8 mouse cellular contexts compared by ENCODE assay signal in genomic region chr2:32895606-32896106, GRCm38 (mm10). TPM values are rescaled to one million over a fixed set of nuclear protein-coding genes. Genes with fewer than 3 reads are reported as not detected.
DNase-seq lines count a peak whose midpoint lies in the region; ATAC-seq and TF ChIP-seq lines count a peak whose summit lies in the region.

No protein-coding gene starts in this region.

- 44% methylated on average over 8 of the region's 8 CpGs for WGBS in forebrain, embryonic 12.5 days
- WGBS in neural tube, embryonic 14.5 days, result 27% methylated on average over 6 of the region's 8 CpGs

- no peaks in the 10 kb centered on the region for H3K36me3 ChIP-seq in forebrain, embryonic 12.5 days (replicated peaks)
- H3K36me3 ChIP-seq in neural tube, embryonic 14.5 days (ENCODE audit: control insufficient read depth, insufficient read depth, low read length), result no peaks in the 10 kb centered on the region

- no peaks in the 10 kb centered on the region for H3K27me3 ChIP-seq in forebrain, embryonic 12.5 days
- no peaks in the 10 kb centered on the region for H3K27me3 ChIP-seq in neural tube, embryonic 14.5 days (ENCODE audit: control insufficient read depth, insufficient read depth, low read length)

- H3K27ac ChIP-seq in layer of hippocampus, adult 2 months, result peak overlapping the region; percentile 90
- peak overlapping the region; percentile 14 for H3K27ac ChIP-seq in forebrain, embryonic 12.5 days
- H3K27ac ChIP-seq in neural tube, embryonic 14.5 days (ENCODE audit: low read depth, low read length), result peak overlapping the region; percentile 13; the same call in 1 of the 2 replicates

- TF ChIP-seq CTCF in layer of hippocampus, adult 2 months (conservative IDR thresholded peaks at IDR 0.05), result no peak

- peak in 1 of 2 experiments; percentile 43 for DNase-seq in layer of hippocampus, adult 2 months (ENCODE audit: low spot score in 2 of 2)
- no peak for DNase-seq in layer of hippocampus, adult 9-11 months
- peak; percentile 61 to 69 for DNase-seq in kidney, postnatal 36 days
- DNase-seq in adrenal gland, adult 18-20 months (ENCODE audit: low spot score in 2 of 2), result no peak
- no peak for DNase-seq in embryo, embryonic 10 days (ENCODE audit: low spot score)
- DNase-seq in spleen, postnatal 10 days (ENCODE audit: low spot score in 2 of 2), result no peak

- H3K4me1 ChIP-seq in forebrain, embryonic 12.5 days, result peaks cover 25% of the 10 kb centered on the region
- peaks cover 27% of the 10 kb centered on the region for H3K4me1 ChIP-seq in neural tube, embryonic 14.5 days (ENCODE audit: control insufficient read depth, insufficient read depth, low read length)

- H3K4me3 ChIP-seq in layer of hippocampus, adult 2 months, result no peak overlapping the region; the same call in 1 of the 2 replicates
- no peak overlapping the region for H3K4me3 ChIP-seq in forebrain, embryonic 12.5 days (replicated peaks)
- H3K4me3 ChIP-seq in neural tube, embryonic 14.5 days (ENCODE audit: low read depth, low read length), result no peak overlapping the region

- no peak overlapping the region for H3K4me2 ChIP-seq in forebrain, embryonic 12.5 days
- no peak overlapping the region for H3K4me2 ChIP-seq in neural tube, embryonic 14.5 days (ENCODE audit: low read depth, low read length)

- no peak overlapping the region for H3K9ac ChIP-seq in forebrain, embryonic 12.5 days
- H3K9ac ChIP-seq in neural tube, embryonic 14.5 days (replicated peaks; ENCODE audit: low read depth, low read length), result no peak overlapping the region

- H3K9me3 ChIP-seq in forebrain, embryonic 12.5 days, result no peaks in the 10 kb centered on the region
- H3K9me3 ChIP-seq in neural tube, embryonic 14.5 days (ENCODE audit: control insufficient read depth, low read length), result no peaks in the 10 kb centered on the region

- ATAC-seq in forebrain, embryonic 12.5 days (ENCODE audit: low FRiP score), result 0 out of 2 replicates have a peak, but pooled peaks have one; percentile 17
- peak; percentile 66; the same call in 1 of the 2 replicates for ATAC-seq in neural tube, embryonic 14.5 days (ENCODE audit: low read depth)

RNA-seq across cellular contexts. Expression of gene Fam129b, which starts 19.7 kb away (rescaled TPM):
- 10 to 100 TPM; 14.5 to 14.9 TPM for total RNA-seq in layer of hippocampus, adult 2 months (2021)
- polyA plus RNA-seq in forebrain, embryonic 12.5 days (2016; fragmentation: Nextera tagmentation; extraction: Ambion mirVana), result 24.6 and 27.3 TPM in 2 replicates
- 11.8 and 18.3 TPM in 2 replicates for polyA plus RNA-seq in neural tube, embryonic 14.5 days (2014; fragmentation: Nextera tagmentation; extraction: Ambion mirVana)
- total RNA-seq in adrenal gland, adult 18-20 months (2021), result 10 to 100 TPM; 19.1 to 32.7 TPM

RNA-seq across cellular contexts. Expression of gene Stxbp1, which starts 48.6 kb away (rescaled TPM):
- 100 to 1,000 TPM; 550 to 603 TPM for total RNA-seq in layer of hippocampus, adult 2 months (2021)
- polyA plus RNA-seq in forebrain, embryonic 12.5 days (2016; fragmentation: Nextera tagmentation; extraction: Ambion mirVana), result 68.5 and 73.5 TPM in 2 replicates
- polyA plus RNA-seq in neural tube, embryonic 14.5 days (2014; fragmentation: Nextera tagmentation; extraction: Ambion mirVana), result 290 and 312 TPM in 2 replicates
- 10 to 100 TPM; 22.1 to 36.6 TPM for total RNA-seq in adrenal gland, adult 18-20 months (2021)

Comparison
In these comparisons a context has a peak if more than half of its experiments do, and no peak if none do; other contexts are left out.
1. DNase-seq: peak in kidney, postnatal 36 days (2 of 2); none in layer of hippocampus, adult 9-11 months (single experiment), adrenal gland, adult 18-20 months (0 of 2), embryo, embryonic 10 days (single experiment) and spleen, postnatal 10 days (0 of 2).
2. H3K27ac ChIP-seq: peak in every context shown above with its lines; median percentile 90 in layer of hippocampus, adult 2 months; 14 in forebrain, embryonic 12.5 days; 13 in neural tube, embryonic 14.5 days.
3. RNA of gene Stxbp1, which starts 48.6 kb away (total RNA-seq): 550 to 603 TPM in layer of hippocampus, adult 2 months; 22.1 to 36.6 TPM in adrenal gland, adult 18-20 months; every median in the first group is over 10 times any median in the second.